Comparison of ENCODE assay signal across 8 mouse cellular contexts in genomic region chr17:78400130-78400840, GRCm38 (mm10). TPM values are rescaled to one million over a fixed set of nuclear protein-coding genes. Genes with fewer than 3 reads are reported as not detected.
DNase-seq lines count a peak whose midpoint lies in the region; ATAC-seq and TF ChIP-seq lines count a peak whose summit lies in the region.

No protein-coding gene starts in this region.

- H3K4me3 ChIP-seq in liver, embryonic 14.5 days (ENCODE audit: insufficient read depth in 1 of 2, low read depth in 2 of 2, low read length in 2 of 2): no peak overlapping the region
- H3K4me3 ChIP-seq in hindbrain, embryonic 13.5 days: no peak overlapping the region

- H3K27me3 ChIP-seq in liver, embryonic 14.5 days (ENCODE audit: control insufficient read depth, insufficient read depth, low read length): no peaks in the 10 kb centered on the region
- H3K27me3 ChIP-seq in hindbrain, embryonic 13.5 days: no peaks in the 10 kb centered on the region

- peaks cover 15% of the 10 kb centered on the region for H3K36me3 ChIP-seq in liver, embryonic 14.5 days (replicated peaks; ENCODE audit: control insufficient read depth, insufficient read depth, low read depth)
- H3K36me3 ChIP-seq in hindbrain, embryonic 13.5 days: peaks cover 27% of the 10 kb centered on the region

- peak overlapping the region; percentile 58 for H3K9ac ChIP-seq in liver, embryonic 14.5 days (replicated peaks)
- H3K9ac ChIP-seq in hindbrain, embryonic 13.5 days: no peak overlapping the region

- no peak for TF ChIP-seq CTCF in liver, embryonic 14.5 days (IDR thresholded peaks at IDR 0.05; ENCODE audit: low read depth)

- H3K4me1 ChIP-seq in liver, embryonic 14.5 days (replicated peaks; ENCODE audit: control insufficient read depth in 2 of 2, insufficient read depth in 2 of 2, low read length in 1 of 2): peaks cover 8 to 21% of the 10 kb centered on the region in 2 experiments
- 0 out of 2 replicates have a peak, but pooled peaks cover 3% of the 10 kb centered on the region for H3K4me1 ChIP-seq in hindbrain, embryonic 13.5 days (replicated peaks)

- WGBS in liver, embryonic 14.5 days (ENCODE audit: insufficient replicate concordance): 61% methylated on average over 12 of the region's 12 CpGs
- 81% methylated on average over 12 of the region's 12 CpGs for WGBS in hindbrain, embryonic 13.5 days

- peak overlapping the region; percentile 44 for H3K4me2 ChIP-seq in liver, embryonic 14.5 days (ENCODE audit: low read depth)
- H3K4me2 ChIP-seq in hindbrain, embryonic 13.5 days: no peak overlapping the region

- peak; percentile 40 to 81 for DNase-seq in frontal cortex, adult 2 months (ENCODE audit: extremely low spot score in 1 of 2, low spot score in 1 of 2)
- no peak for DNase-seq in frontal cortex, postnatal 10 days (ENCODE audit: low spot score in 2 of 2)
- peak; percentile 78 for DNase-seq in right cerebral cortex, adult 18-20 months
- no peak for DNase-seq in right cerebral cortex, postnatal 25 days
- peak; percentile 57 to 67 (median 60) for DNase-seq in liver, embryonic 14.5 days (ENCODE audit: low read depth in 3 of 3, low spot score in 3 of 3)
- DNase-seq in thymus, postnatal 4 days: peak; percentile 40
- no peak for DNase-seq in cerebellum, adult 11-12 months

- peak; percentile 20; the same call in 1 of the 2 replicates for TF ChIP-seq EP300 in liver, embryonic 14.5 days (IDR thresholded peaks at IDR 0.05; ENCODE audit: low read depth)

- ATAC-seq in liver, embryonic 14.5 days (ENCODE audit: insufficient read depth): peak; percentile 93
- ATAC-seq in hindbrain, embryonic 13.5 days (ENCODE audit: low FRiP score): no peak

- no peaks in the 10 kb centered on the region for H3K9me3 ChIP-seq in liver, embryonic 14.5 days (ENCODE audit: control insufficient read depth, low read length)
- H3K9me3 ChIP-seq in hindbrain, embryonic 13.5 days: no peaks in the 10 kb centered on the region

- H3K27ac ChIP-seq in liver, embryonic 14.5 days: peak overlapping the region; percentile 84
- no peak overlapping the region for H3K27ac ChIP-seq in hindbrain, embryonic 13.5 days

RNA-seq across cellular contexts. Expression of gene Fez2, which starts 17.7 kb away (rescaled TPM):
- 46.6 and 48.9 TPM in 2 replicates for polyA plus RNA-seq in frontal cortex, adult 2 months (2012; rRNA removed)
- polyA plus RNA-seq in liver, embryonic 14.5 days (2012; rRNA removed): 7.7 and 11.4 TPM in 2 replicates
- 16.9 and 18.5 TPM in 2 replicates for polyA plus RNA-seq in liver, embryonic 14.5 days (2014; fragmentation: Nextera tagmentation; extraction: Ambion mirVana)
- 46.6 and 48.7 TPM in 2 replicates for polyA plus RNA-seq in hindbrain, embryonic 13.5 days (2015; fragmentation: Nextera tagmentation; extraction: Ambion mirVana)

Comparison
In these comparisons a context has a peak if more than half of its experiments do, and no peak if none do; other contexts are left out.
1. DNase-seq: peak in frontal cortex, adult 2 months (2 of 2), right cerebral cortex, adult 18-20 months (single experiment), liver, embryonic 14.5 days (3 of 3) and thymus, postnatal 4 days (single experiment); none in frontal cortex, postnatal 10 days (0 of 2), right cerebral cortex, postnatal 25 days (single experiment) and cerebellum, adult 11-12 months (single experiment).